Mouse (Mus musculus) midbrain, embryonic 14.5 days (tissue): ENCODE data around the gene H6pd. TPM values are rescaled to one million over a fixed set of nuclear protein-coding genes. Genes with fewer than 3 reads are reported as not detected.

Experiments used
- ATAC-seq: fragments of 200-750 bp; cut with Nextera tagmentation; 2 replicates; pipeline ENCODE4 v1.8.0; 2017; ENCODE audit warnings: moderate number of reproducible peaks, moderate library complexity; ENCODE audit not compliant: low FRiP score, low TSS enrichment
- DNase-seq: peaks from one replicate; pipeline ENCODE4 v3.0.0-alpha.2; 2015
- H3K27ac ChIP-seq: fragments of 300-500 bp; sonication (generic); replicated peaks from 2 replicates; pipeline ENCODE4 v1.5.1; 2014; ENCODE audit warnings: mild to moderate bottlenecking, low read depth, low read length, moderate library complexity
- H3K27me3 ChIP-seq: fragments of 300-500 bp; sonication (generic); 2 replicates; pipeline ENCODE4 v1.6.1; 2014; ENCODE audit warnings: low read length, control low read depth, mixed read lengths; ENCODE audit not compliant: control insufficient read depth, insufficient read depth
- H3K36me3 ChIP-seq: fragments of 300-500 bp; sonication (generic); 2 replicates; pipeline ENCODE4 v1.6.1; 2014; ENCODE audit warnings: low read length, control low read depth; ENCODE audit not compliant: control insufficient read depth, insufficient read depth
- H3K4me1 ChIP-seq: fragments of 300-500 bp; sonication (generic); 2 replicates; pipeline ENCODE4 v1.6.1; 2014; ENCODE audit warnings: mild to moderate bottlenecking, antibody characterized with exemption, low read length, control low read depth; ENCODE audit not compliant: control insufficient read depth, insufficient read depth
- H3K4me2 ChIP-seq: fragments of 300-500 bp; sonication (generic); 2 replicates; pipeline ENCODE4 v1.6.1; 2014; ENCODE audit warnings: mild to moderate bottlenecking, low read length, moderate library complexity
- H3K4me3 ChIP-seq: fragments of 300-500 bp; sonication (generic); replicated peaks from 2 replicates; pipeline ENCODE4 v1.5.1; 2014; ENCODE audit warnings: low read depth, low read length
- H3K9ac ChIP-seq: fragments of 300-500 bp; sonication (generic); replicated peaks from 2 replicates; pipeline ENCODE4 v1.6.1; 2014; ENCODE audit warnings: mild to moderate bottlenecking, low read length, moderate library complexity
- H3K9me3 ChIP-seq: fragments of 300-500 bp; sonication (generic); 2 replicates; pipeline ENCODE4 v1.6.1; 2016; ENCODE audit warnings: low read length, control low read depth, mixed read lengths; ENCODE audit not compliant: control insufficient read depth
- WGBS: fragments of 180-500 bp; shearing (Covaris S2); extraction: QIAGEN DNeasy Blood & Tissue Kit; methylation state at CpG from one replicate; pipeline ENCODE4 v1.1.7; 2014; 5-methylcytosine and 5-hydroxymethylcytosine counted together
- polyA plus RNA-seq: library from polyadenylated mRNA; unstranded; fragments of >200 nt; fragmentation: Nextera tagmentation; extraction: Ambion mirVana; gene quantifications from 2 replicates; pipeline ENCODE4 v1.2.1, GENCODE M21; 2014

H6pd gene
- polyA plus RNA-seq, 1 experiment from 2014 or later: 1.7 TPM

DNA sequence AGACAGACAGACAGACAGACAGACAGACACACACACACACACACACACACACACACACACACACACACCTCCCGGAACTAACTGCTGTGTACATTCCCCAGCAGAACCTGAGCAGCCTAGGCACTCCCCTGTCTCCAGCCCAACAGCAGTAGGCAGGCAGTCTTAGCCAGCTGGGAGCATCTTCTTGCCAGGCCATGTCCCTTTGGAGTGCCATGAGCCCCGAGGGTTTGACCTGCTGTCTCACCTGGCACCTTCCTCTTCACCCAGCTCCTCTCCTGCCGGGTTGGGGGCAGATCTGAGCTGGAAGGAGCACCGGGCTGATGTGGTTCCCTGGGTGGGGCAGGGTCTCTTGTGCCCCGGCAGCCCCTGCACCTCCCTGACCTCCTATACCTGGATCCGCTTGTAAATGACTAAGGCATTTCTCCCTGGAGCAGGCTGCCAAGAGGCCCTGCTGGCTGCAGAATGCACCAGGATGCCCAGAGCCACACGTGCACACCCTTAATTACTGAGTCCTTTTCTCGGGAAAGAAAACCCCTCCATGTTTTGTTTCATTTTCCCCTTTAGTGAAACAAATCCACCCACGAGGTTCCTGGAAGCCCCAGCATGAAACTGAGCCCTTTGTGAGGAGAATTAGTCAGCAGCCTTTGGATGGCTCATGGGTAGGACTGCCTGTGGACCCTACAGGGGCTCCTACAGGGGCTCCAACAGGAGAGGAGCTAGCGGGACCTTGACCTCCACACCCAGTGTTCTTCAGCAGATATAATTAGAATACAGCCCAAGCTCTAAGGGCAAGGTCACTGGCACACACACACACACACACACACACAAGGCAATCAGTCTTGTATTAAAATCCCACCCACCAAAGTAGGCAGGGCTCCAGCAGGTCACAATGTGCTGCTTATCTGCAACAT, 65.7 kb downstream of the H6pd start:
- ATAC-seq (no peak), DNase-seq (no peak)
- Histone ChIP-seq H3K27me3 (no peaks in the 10 kb centered on the region), H3K4me1 (peaks cover 20% of the 10 kb centered on the region), H3K9ac (0 out of 2 replicates have a peak overlapping the region, but pooled peaks have one; percentile 16), H3K4me2 (no peak overlapping the region), H3K9me3 (no peaks in the 10 kb centered on the region), H3K4me3 (no peak overlapping the region), H3K36me3 (no peaks in the 10 kb centered on the region), H3K27ac (no peak overlapping the region)
- 56% methylated on average over 10 of the region's 10 CpGs for WGBS

DNA sequence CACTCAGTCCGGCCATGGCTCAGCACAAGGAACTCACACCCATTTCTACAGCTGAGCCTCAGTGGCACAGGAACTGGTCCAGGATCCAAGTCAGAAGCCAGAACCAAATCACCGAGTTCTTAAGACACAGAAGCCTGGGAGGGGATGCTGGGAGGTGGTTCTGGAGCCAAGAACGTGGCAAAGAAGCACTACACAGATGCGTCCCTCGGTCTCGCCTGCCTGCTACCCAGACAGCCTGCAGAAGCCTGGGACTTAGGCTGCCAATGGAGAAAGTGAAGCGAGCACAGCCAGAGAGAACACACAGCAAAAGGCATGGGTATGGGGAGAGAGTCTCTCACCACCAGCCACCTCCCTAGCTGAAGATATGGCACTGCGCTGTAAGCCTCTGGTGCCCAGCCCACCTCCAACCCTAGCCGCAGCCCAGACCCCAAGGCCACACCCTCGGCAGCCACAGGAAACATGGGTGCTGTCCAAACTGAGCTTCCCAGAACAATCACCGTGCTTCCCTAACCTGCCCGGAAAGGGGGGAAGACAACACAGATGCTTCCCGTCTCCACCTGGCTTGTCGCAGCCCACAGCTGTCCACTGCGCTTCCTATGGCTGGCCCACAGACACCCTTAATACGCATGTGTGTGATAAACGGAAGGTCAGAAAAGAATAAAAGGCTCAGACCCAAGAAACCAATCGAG, 67.6 kb downstream of the H6pd start:
- Histone ChIP-seq H3K4me1 (peaks cover 20% of the 10 kb centered on the region), H3K9me3 (no peaks in the 10 kb centered on the region), H3K36me3 (no peaks in the 10 kb centered on the region), H3K9ac (no peak overlapping the region), H3K4me2 (no peak overlapping the region), H3K4me3 (no peak overlapping the region), H3K27ac (no peak overlapping the region), H3K27me3 (no peaks in the 10 kb centered on the region)
- ATAC-seq (no peak), DNase-seq (no peak)
- WGBS: 86% methylated on average over 18 of the region's 18 CpGs

DNA sequence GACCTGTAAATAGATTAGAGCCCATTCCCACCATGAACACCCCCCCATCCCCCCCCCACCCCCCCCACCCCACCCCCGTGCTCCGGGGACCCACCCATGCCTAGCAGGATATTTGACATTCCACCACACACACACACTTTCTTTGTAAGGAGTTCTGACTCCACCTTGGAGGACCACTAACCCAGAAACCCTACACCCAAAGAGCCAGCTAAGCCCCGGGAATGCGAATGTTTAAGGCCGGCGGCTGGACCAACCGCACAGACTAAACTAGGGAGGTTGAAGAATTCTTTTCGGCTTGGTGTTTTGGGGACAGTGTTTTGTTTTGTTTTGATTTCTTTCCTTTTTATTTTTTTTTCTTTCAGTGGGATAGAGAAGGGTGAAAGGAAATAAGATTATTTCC, 70.1 kb downstream of the H6pd start:
- Histone ChIP-seq H3K9me3 (no peaks in the 10 kb centered on the region), H3K4me2 (no peak overlapping the region), H3K4me3 (no peak overlapping the region), H3K4me1 (peaks cover 7% of the 10 kb centered on the region; the same call in 1 of the 2 replicates), H3K9ac (no peak overlapping the region), H3K36me3 (no peaks in the 10 kb centered on the region), H3K27me3 (no peaks in the 10 kb centered on the region), H3K27ac (no peak overlapping the region)
- no peak for DNase-seq
- WGBS: 70% methylated on average over 8 of the region's 8 CpGs
- no peak for ATAC-seq

DNA sequence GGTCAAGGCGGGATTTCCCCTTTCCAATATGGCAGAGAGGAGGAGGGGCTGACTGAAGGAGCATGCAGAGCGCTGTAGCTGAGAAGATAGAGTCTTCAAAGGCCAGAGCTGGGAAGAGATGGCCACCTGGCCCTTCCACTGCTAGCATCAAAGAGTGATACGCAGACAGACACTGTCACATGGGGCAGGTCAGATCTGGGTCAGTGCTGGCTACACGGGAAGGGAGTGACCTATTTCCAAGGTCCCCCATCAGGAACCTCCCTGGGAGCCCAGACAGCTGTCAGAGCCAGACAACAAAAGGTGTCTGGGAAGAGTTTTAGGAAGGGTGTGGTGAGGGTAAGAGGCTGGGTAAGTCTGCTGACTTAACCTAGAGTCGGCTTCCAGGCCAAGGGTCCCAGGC, 71.9 kb downstream of the H6pd start:
- 61% methylated on average over 5 of the region's 5 CpGs for WGBS
- DNase-seq (no peak), ATAC-seq (no peak)

DNA sequence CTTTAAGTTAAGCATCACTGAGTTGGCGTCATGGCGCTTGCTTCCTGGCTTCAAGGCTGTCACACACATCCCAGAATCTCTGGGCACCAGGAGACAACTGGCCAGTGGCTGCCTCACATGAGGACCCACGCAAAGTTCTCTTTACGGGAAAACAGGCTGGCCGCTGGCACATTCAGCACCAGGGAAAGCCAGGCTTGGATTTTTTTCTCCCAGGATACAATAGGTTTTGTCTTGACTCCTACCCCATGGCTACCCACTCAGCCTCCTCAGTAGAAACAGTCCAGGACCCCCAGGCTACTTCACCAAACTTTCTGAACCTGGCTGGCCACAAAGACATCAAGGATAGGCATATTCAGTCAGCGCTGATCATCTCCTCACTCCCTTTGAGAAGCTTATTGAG, 73.4 kb downstream of the H6pd start:
- H3K9me3 ChIP-seq: no peaks in the 10 kb centered on the region
- 87% methylated on average over 6 of the region's 6 CpGs for WGBS

More for the DNA sequence above, 71.9 kb downstream of the H6pd start:
- Histone ChIP-seq H3K4me2 (no peak overlapping the region), H3K4me3 (no peak overlapping the region), H3K27ac (no peak overlapping the region), H3K4me1 (no peaks in the 10 kb centered on the region), H3K9me3 (no peaks in the 10 kb centered on the region), H3K36me3 (no peaks in the 10 kb centered on the region), H3K27me3 (no peaks in the 10 kb centered on the region), H3K9ac (no peak overlapping the region)

DNA sequence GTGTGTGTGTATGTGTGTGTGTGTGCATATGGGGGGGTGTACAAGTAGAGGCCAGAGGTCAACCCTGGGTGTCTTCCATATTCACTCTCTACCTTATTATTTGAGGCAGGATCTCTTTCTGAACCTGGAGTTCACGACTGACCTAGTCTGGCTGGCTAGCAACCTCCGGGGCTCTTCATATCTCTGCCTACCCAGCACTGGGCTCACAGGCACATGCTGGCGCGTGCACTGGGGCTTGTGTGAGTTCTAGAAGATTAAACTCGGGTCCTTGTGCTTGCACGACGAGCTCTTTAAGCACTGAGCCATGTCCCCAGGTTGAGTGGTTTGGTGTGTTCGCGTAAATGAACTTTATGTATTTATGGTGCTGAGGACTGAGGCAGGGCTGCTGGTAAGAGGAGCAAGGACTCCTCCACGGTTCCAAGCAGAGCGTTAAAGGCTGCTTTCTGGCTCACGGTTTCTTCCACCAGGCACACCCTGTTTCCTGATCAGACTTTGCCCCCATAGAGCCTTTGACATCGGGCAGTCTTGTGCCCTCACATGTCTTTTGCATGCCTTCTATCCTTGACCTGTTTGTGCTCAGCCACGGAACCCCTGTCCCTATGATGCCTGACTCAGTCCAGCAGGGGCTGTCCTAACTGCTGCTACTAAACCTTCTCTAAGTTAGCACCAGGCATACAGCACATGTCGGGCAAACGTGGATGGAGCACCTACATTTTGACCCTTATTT, 75.1 kb downstream of the H6pd start:
- no peak for DNase-seq
- 89% methylated on average over 16 of the region's 16 CpGs for WGBS
- no peak for ATAC-seq

More for the DNA sequence above, 73.4 kb downstream of the H6pd start:
- ATAC-seq (no peak), DNase-seq (no peak)
- Histone ChIP-seq H3K27ac (no peak overlapping the region), H3K27me3 (no peaks in the 10 kb centered on the region), H3K36me3 (no peaks in the 10 kb centered on the region), H3K4me3 (no peak overlapping the region), H3K4me1 (no peaks in the 10 kb centered on the region), H3K9ac (no peak overlapping the region), H3K4me2 (no peak overlapping the region)

DNA sequence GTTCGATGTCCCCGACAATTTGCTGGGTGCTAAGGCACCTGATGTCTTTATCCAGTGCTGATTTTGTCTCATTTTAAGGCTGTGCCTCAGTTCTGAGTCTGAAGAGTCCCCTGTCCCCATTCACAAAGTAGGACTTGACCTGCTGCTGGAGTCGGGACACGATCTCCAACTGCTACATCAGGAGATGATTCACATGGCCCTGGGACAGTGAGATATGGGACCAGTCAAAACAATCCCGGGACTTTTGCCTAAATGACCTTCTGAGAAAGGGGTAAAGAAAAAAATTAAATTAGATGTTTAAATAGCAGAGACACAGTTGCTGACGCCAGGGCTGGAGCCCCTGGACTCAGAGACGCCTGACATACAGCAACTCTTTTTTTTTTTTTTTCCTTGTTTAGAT, 75.8 kb downstream of the H6pd start:
- Histone ChIP-seq H3K9me3 (no peaks in the 10 kb centered on the region), H3K36me3 (no peaks in the 10 kb centered on the region), H3K27ac (no peak overlapping the region), H3K9ac (no peak overlapping the region), H3K4me3 (no peak overlapping the region), H3K27me3 (no peaks in the 10 kb centered on the region), H3K4me1 (no peaks in the 10 kb centered on the region), H3K4me2 (no peak overlapping the region)
- no peak for DNase-seq
- WGBS: 91% methylated on average over 7 of the region's 7 CpGs
- ATAC-seq: no peak

More for the DNA sequence above, 75.1 kb downstream of the H6pd start:
- Histone ChIP-seq H3K9me3 (no peaks in the 10 kb centered on the region), H3K27ac (no peak overlapping the region), H3K4me2 (no peak overlapping the region), H3K36me3 (no peaks in the 10 kb centered on the region), H3K9ac (no peak overlapping the region), H3K4me1 (no peaks in the 10 kb centered on the region), H3K4me3 (no peak overlapping the region), H3K27me3 (no peaks in the 10 kb centered on the region)

DNA sequence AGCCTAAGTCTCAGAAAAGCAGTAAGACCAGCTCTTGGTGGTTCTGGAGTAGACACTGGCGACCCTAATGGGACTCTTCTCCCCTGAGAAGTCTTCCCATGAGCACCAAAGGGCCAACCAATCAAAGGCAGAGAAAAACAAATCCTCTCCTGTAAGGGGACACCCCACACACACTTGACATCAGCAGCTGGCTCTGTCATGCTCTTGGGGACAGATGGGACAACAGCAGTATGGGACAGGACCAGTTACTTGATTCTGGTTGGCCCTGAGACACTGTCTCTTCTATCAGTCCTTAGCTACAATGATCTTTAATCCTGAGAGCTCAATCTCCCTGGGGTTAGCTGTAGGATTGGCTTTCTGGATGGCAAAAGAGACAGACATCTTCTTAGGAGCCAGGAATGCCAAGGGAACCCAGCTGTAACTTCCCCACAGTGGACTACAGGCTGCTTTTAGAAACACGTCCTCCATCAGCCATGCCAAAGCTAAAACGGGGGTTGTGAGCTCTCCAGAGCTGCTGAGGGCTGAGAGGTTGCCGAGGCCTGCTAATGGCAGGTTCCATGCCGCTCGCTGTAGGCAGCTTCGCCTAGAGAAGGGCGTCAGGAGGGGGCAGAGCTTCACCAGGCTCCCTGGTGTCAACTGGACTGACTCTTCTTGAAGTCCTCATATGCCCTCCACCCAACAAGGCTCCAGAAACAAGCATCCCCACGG, 76.6 kb downstream of the H6pd start:
- no peak for DNase-seq
- ATAC-seq: no peak
- no peak overlapping the region for H3K4me3 ChIP-seq

More for the DNA sequence above, 76.6 kb downstream of the H6pd start:
- no peaks in the 10 kb centered on the region for H3K4me1 ChIP-seq
- H3K27ac ChIP-seq: no peak overlapping the region
- 85% methylated on average over 9 of the region's 9 CpGs for WGBS
- H3K9me3 ChIP-seq: no peaks in the 10 kb centered on the region
- H3K4me2 ChIP-seq: no peak overlapping the region
- no peaks in the 10 kb centered on the region for H3K36me3 ChIP-seq
- H3K9ac ChIP-seq: no peak overlapping the region
- no peaks in the 10 kb centered on the region for H3K27me3 ChIP-seq
